Mouse (Mus musculus): ENCODE measurements around the gene Dok4. TPM values are rescaled to one million over a fixed set of nuclear protein-coding genes. Genes with fewer than 3 reads are reported as not detected.

The Dok4 gene
- 11.8 and 12.5 TPM in 2 replicates for polyA plus RNA-seq (2012)

DNA sequence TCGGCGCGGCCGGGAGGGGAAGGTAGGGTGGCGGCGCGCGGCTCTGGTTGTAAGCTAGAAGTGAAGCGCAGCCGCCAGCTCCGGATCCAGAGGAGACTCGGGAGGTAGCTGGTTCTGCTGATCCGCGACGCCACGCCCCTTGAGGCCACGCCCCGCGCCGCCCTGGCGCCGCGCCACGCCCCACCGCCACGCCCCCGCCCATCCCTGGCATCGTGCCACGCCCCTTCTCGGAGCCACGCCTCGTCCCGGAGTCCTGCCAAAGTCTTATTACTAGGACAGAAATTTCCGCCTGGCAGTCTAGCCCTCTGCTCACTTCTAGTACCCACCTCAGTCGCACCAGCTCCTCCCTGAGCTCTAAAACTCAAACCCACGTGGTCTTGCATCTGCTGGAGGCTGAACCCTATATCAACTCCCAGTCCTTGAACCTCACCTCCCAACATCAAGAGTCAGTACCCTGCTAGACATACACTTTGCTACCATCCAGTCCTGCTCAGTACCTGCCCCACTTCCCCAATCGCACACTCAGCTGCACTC is at the start of gene Dok4:
TSS of gene Dok4 (minus strand) at position 134 of the 534 bp plus-strand sequence.
- H3K4me1 ChIP-seq (ENCODE audit: control insufficient read depth) = peaks cover 62% of the 10 kb centered on the region
- H3K9me3 ChIP-seq (ENCODE audit: control insufficient read depth, low read length) = no peaks in the 10 kb centered on the region
- TF ChIP-seq GATA1 (IDR thresholded peaks at IDR 0.05; ENCODE audit: low read length) (no peak), TAL1 (IDR thresholded peaks at IDR 0.05; ENCODE audit: low read length) (no peak)
- peak within 1 kb of the TSS; percentile 70 for H3K4me3 ChIP-seq (replicated peaks)
- peaks cover 57% of the 10 kb centered on the region for H3K27me3 ChIP-seq (ENCODE audit: control insufficient read depth)
- H3K36me3 ChIP-seq (ENCODE audit: control insufficient read depth) = peaks cover 29% of the 10 kb centered on the region

DNA sequence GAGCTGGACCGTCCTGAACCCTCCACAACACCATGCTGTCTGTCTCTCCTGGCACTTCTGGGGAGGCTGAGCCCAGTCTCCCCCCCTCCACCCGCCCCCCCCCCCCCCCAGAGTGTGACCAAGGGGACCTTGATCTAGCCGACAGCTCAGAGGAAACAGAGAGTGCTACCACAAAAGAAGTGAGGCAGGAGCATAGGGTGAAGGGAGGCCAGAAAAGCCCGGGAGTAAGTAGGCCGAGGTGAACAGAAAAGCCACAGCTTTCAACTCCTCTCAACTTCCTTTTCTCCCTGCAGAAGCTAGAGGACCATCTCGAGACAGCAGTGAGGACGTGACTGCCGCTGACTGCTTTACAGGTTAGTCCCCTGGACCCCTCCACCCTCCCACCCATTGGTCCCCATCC is 47.3 kb upstream of the Dok4 start, which contains the start of gene Adgrg5:
TSS of gene Adgrg5 (plus strand) at position 290 of the 400 bp plus-strand sequence.
- H3K27me3 ChIP-seq (ENCODE audit: control insufficient read depth) = peaks cover 18% of the 10 kb centered on the region
- H3K4me1 ChIP-seq (ENCODE audit: control insufficient read depth) = peaks cover 18% of the 10 kb centered on the region
- H3K4me3 ChIP-seq (replicated peaks) = no peak within 1 kb of the TSS
- no peaks in the 10 kb centered on the region for H3K9me3 ChIP-seq (ENCODE audit: control insufficient read depth, low read length)
- H3K36me3 ChIP-seq (ENCODE audit: control insufficient read depth) = no peaks in the 10 kb centered on the region
- no peak for TF ChIP-seq TAL1 (IDR thresholded peaks at IDR 0.05; ENCODE audit: low read length)
- TF ChIP-seq GATA1 (IDR thresholded peaks at IDR 0.05; ENCODE audit: low read length) = no peak

DNA sequence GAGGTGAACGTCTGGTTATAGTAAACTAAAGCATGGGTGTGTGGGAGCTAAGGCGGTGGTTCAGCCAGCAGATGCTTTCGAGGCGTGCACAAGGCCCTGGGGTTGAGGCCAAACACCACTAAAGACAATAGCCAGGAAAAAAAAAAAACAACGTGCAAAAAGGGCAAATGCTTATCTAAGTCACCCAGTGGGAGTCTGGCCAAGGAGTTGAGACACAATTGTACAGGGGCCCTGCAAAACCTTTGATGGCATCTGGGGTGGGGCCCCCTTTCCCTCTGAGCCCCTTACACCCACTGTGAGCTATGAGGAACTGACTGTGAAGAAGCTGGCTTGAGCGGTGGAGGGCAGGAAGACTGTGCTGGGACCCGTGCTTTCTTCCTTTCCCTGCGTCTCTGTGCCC is 46.5 kb upstream of the Dok4 start:
- H3K36me3 ChIP-seq (ENCODE audit: control insufficient read depth) = no peaks in the 10 kb centered on the region
- peaks cover 25% of the 10 kb centered on the region for H3K4me1 ChIP-seq (ENCODE audit: control insufficient read depth)
- peaks cover 26% of the 10 kb centered on the region for H3K27me3 ChIP-seq (ENCODE audit: control insufficient read depth)
- no peak for TF ChIP-seq TAL1 (IDR thresholded peaks at IDR 0.05; ENCODE audit: low read length)
- no peak for TF ChIP-seq GATA1 (IDR thresholded peaks at IDR 0.05; ENCODE audit: low read length)
- H3K4me3 ChIP-seq (replicated peaks) = no peak overlapping the region
- no peaks in the 10 kb centered on the region; the same call in 1 of the 2 replicates for H3K9me3 ChIP-seq (ENCODE audit: control insufficient read depth, low read length)

GRCm38 (mm10) chr8:94922176-94922575 is 46.0 kb upstream of the Dok4 start:
- no peaks in the 10 kb centered on the region; the same call in 1 of the 2 replicates for H3K9me3 ChIP-seq (ENCODE audit: control insufficient read depth, low read length)
- H3K27me3 ChIP-seq (ENCODE audit: control insufficient read depth) = peaks cover 30% of the 10 kb centered on the region
- H3K4me3 ChIP-seq (replicated peaks) = no peak overlapping the region
- H3K36me3 ChIP-seq (ENCODE audit: control insufficient read depth) = no peaks in the 10 kb centered on the region
- peaks cover 29% of the 10 kb centered on the region for H3K4me1 ChIP-seq (ENCODE audit: control insufficient read depth)
- TF ChIP-seq TAL1 (IDR thresholded peaks at IDR 0.05; ENCODE audit: low read length) = no peak
- TF ChIP-seq GATA1 (IDR thresholded peaks at IDR 0.05; ENCODE audit: low read length) = no peak

DNA sequence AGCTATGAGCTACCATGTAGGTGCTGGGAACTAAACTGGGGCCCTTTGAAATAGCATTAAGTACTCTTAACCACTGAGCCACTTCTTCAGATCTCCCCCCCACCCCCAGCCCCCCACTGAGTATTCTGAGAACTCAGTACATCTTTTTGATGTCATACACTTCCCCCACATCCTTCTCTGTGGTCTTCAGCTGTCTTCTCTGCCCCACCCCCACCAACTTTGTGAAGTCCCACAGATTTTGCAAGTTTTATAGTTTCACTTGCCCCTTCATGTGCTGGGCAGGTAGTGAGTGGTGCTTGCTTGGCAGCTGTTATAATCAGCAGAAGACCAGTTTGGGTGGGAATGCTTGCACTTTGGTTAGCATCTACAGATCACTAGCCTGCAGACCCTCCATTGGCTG is 43.1 kb upstream of the Dok4 start:
- Histone ChIP-seq H3K9me3 (ENCODE audit: control insufficient read depth, low read length) (no peaks in the 10 kb centered on the region; the same call in 1 of the 2 replicates), H3K4me1 (ENCODE audit: control insufficient read depth) (peaks cover 37% of the 10 kb centered on the region), H3K27me3 (ENCODE audit: control insufficient read depth) (peaks cover 59% of the 10 kb centered on the region), H3K4me3 (replicated peaks) (no peak overlapping the region), H3K36me3 (ENCODE audit: control insufficient read depth) (no peaks in the 10 kb centered on the region)
- TF ChIP-seq TAL1 (IDR thresholded peaks at IDR 0.05; ENCODE audit: low read length) = no peak
- no peak for TF ChIP-seq GATA1 (IDR thresholded peaks at IDR 0.05; ENCODE audit: low read length)

DNA sequence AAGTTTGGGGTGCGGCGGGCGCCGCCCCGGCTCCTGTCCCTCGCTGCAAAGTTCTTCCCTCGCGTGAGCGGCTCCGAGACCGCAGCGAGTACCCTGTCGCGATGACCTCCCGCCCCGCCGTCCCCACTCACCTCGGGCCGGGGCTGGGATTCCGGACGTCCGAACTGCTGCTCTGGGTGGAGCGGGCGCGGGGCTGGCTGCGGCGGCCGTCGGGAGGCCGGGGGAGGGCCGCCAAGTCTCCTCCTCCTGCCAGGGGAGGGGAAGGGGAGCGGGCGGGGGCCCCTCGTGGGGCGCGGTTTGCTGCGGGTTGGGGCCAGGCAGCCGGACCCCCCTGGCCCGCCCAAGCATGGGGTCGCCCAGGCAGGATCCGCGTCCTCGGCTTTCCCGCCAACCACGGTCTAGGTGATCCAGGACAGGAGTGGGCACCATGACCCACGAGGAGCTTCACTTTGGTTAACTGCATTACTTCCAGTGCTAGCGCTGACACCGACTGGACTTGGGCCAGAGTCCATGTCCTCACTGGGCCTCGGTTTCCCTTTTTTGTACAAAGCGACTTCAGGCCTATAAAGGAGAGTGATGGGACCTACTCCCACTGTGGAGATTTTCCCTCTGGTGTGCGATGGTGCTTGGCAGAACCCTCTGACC is 41.8 kb upstream of the Dok4 start, which contains the start of gene Ccdc102a:
TSS of gene Ccdc102a (minus strand) at position 248 of the 645 bp plus-strand sequence.
- peaks cover 72% of the 10 kb centered on the region for H3K27me3 ChIP-seq (ENCODE audit: control insufficient read depth)
- H3K4me3 ChIP-seq (replicated peaks) = peak within 1 kb of the TSS; percentile 62
- H3K4me1 ChIP-seq (ENCODE audit: control insufficient read depth) = peaks cover 38% of the 10 kb centered on the region
- TF ChIP-seq GATA1 (IDR thresholded peaks at IDR 0.05; ENCODE audit: low read length) = no peak
- TF ChIP-seq TAL1 (IDR thresholded peaks at IDR 0.05; ENCODE audit: low read length) = no peak
- no peaks in the 10 kb centered on the region for H3K36me3 ChIP-seq (ENCODE audit: control insufficient read depth)
- peaks cover 5% of the 10 kb centered on the region; the same call in 1 of the 2 replicates for H3K9me3 ChIP-seq (ENCODE audit: control insufficient read depth, low read length)

DNA sequence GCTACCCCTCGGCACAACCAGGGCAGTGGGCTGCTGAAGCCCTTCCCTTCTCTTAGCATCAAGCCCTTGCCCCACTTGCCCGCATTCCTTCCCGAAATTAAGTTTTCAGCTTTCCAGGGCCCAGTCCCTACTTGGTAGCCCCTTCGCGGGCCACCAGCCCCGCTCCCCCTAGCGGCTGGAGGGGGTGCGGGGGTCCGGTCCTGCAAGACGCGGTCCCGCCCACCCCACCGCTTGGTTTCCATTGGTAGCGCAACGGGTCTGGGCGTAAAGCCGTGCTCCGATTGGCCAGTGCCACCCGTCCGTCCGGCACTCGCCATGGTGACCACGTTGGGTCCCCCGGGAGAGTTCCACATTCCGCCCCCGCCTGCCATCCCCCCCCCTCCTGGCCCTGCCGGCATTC is 41.2 kb upstream of the Dok4 start:
- Histone ChIP-seq H3K27me3 (ENCODE audit: control insufficient read depth) (peaks cover 78% of the 10 kb centered on the region), H3K36me3 (ENCODE audit: control insufficient read depth) (no peaks in the 10 kb centered on the region), H3K9me3 (ENCODE audit: control insufficient read depth, low read length) (peaks cover 7% of the 10 kb centered on the region; the same call in 1 of the 2 replicates), H3K4me3 (replicated peaks) (peak overlapping the region; percentile 62), H3K4me1 (ENCODE audit: control insufficient read depth) (peaks cover 32% of the 10 kb centered on the region)
- TF ChIP-seq TAL1 (IDR thresholded peaks at IDR 0.05; ENCODE audit: low read length) (no peak), GATA1 (IDR thresholded peaks at IDR 0.05; ENCODE audit: low read length) (no peak)

- H3K36me3 ChIP-seq (ENCODE audit: control insufficient read depth) = no peaks in the 10 kb centered on the region
- H3K27me3 ChIP-seq (ENCODE audit: control insufficient read depth) = peaks cover 82% of the 10 kb centered on the region
- H3K4me1 ChIP-seq (ENCODE audit: control insufficient read depth) = peaks cover 28% of the 10 kb centered on the region
- peaks cover 7% of the 10 kb centered on the region; the same call in 1 of the 2 replicates for H3K9me3 ChIP-seq (ENCODE audit: control insufficient read depth, low read length)
- TF ChIP-seq TAL1 (IDR thresholded peaks at IDR 0.05; ENCODE audit: low read length) = no peak
- H3K4me3 ChIP-seq (replicated peaks) = peak overlapping the region; percentile 62
These were observed 40.8 kb upstream of the Dok4 start for GRCm38 (mm10) chr8:94916960-94917324.

GRCm38 (mm10) chr8:94916311-94916959 is 40.3 kb upstream of the Dok4 start:
- Histone ChIP-seq H3K4me3 (replicated peaks) (no peak overlapping the region), H3K27me3 (ENCODE audit: control insufficient read depth) (peaks cover 87% of the 10 kb centered on the region)

More at GRCm38 (mm10) chr8:94916311-94916959, 40.3 kb upstream of the Dok4 start:
- no peaks in the 10 kb centered on the region for H3K36me3 ChIP-seq (ENCODE audit: control insufficient read depth)
- TF ChIP-seq TAL1 (IDR thresholded peaks at IDR 0.05; ENCODE audit: low read length) = no peak
- TF ChIP-seq GATA1 (IDR thresholded peaks at IDR 0.05; ENCODE audit: low read length) = no peak
- H3K4me1 ChIP-seq (ENCODE audit: control insufficient read depth) = peaks cover 26% of the 10 kb centered on the region
- H3K9me3 ChIP-seq (ENCODE audit: control insufficient read depth, low read length) = peaks cover 7% of the 10 kb centered on the region; the same call in 1 of the 2 replicates

Measured in erythroblast, embryonic 14.5 days (primary cell).